Mouse (Mus musculus): ENCODE results near the gene Gm5065. TPM values are rescaled to one million over a fixed set of nuclear protein-coding genes. Genes with fewer than 3 reads are reported as not detected.

The Gm5065 gene
- total RNA-seq (2015) (not detected in 2 replicates), total RNA-seq (2017) (not detected in 2 replicates)

- ATAC-seq (replicated peaks; ENCODE audit: poor library complexity): no peak
These were observed at the start of gene Gm5065 for GRCm38 (mm10) chr7:5350237-5350636. Gm5065 (plus strand) TSS chr7:5350537.

- ATAC-seq (replicated peaks; ENCODE audit: poor library complexity): no peak
These were observed 22.8 kb upstream of the Gm5065 start for GRCm38 (mm10) chr7:5327511-5327910.

DNA sequence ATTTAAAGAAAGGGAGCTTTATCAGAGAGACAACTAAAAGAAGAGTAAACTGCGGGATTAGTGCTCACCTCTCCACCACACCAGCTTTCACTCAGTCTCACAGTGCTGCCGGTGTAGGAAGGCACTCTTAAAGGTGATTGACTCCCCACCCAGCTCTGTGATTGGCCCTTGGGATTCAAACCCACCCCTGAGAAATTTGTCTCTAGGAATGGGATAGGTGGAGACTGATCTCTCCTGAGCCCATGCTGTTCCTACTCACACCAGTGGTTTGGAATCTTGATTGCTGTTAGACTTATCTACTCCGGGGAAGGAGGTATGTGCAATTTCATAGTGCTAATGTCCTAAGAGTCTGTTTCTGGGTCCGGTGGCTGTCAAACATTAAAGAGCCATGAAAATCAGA, 598 bp downstream of the Gm5065 start, which contains the start of gene Nlrp2:
Nlrp2 (minus strand) TSS at position 101 of the 400 bp plus-strand sequence.
- no peak for ATAC-seq (replicated peaks; ENCODE audit: poor library complexity)

- ATAC-seq (replicated peaks; ENCODE audit: poor library complexity): no peak
These were observed 13.3 kb downstream of the Gm5065 start for GRCm38 (mm10) chr7:5363599-5363998.

DNA sequence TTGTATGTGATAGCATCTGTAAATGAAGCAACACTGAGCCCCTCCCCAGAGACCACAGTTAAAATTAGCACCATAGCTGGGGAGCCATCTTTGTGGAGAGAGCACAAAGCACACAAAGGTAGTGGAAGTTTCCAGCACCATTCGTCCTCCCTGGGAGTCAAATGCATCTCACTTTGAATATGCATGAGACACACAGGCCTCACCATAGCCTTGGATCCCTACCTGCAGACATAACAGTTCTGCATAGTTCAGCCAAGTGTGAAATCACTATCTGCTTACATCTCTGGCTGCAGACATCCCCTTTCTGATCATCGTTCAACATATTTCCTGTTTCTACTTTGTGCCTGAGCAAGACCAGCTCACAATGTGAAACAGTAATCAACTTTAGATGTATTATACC, 16.4 kb downstream of the Gm5065 start:
- no peak for ATAC-seq (replicated peaks; ENCODE audit: poor library complexity)

DNA sequence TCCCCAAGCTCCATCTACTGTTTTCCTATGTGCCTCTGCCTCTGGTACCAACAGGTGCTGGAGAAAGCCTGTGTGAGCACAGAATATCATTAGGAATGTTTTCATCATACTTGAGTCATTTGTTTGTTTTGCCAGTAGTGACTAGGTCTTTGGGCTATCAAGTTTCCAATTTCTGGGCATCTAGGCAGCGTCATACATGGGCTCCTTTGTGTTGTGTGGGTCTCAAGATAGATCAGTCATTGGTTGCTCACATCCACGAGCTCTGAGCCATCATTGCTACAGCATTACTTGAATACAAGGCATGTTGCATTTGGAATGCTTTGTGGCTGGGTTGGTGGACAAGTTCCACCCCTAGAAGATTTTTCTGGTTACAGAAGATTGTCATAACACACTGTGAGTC, 55.9 kb downstream of the Gm5065 start:
- no peak for ATAC-seq (replicated peaks; ENCODE audit: poor library complexity)

Other genes starting within 250 kb of the Gm5065 start
- not detected in 2 replicates for gene Rfpl4, start 233.6 kb upstream of the Gm5065 start, total RNA-seq (2015)
- not detected in 2 replicates for gene Rfpl4, start 233.6 kb upstream of the Gm5065 start, total RNA-seq (2017)
- gene Rasl2-9, start 224.6 kb upstream of the Gm5065 start, total RNA-seq (2015): not detected in 2 replicates
- gene Rasl2-9, start 224.6 kb upstream of the Gm5065 start, total RNA-seq (2017): not detected in 2 replicates
- gene Vmn1r55, start 200.9 kb upstream of the Gm5065 start, total RNA-seq (2015): not detected in 2 replicates
- gene Vmn1r55, start 200.9 kb upstream of the Gm5065 start, total RNA-seq (2017): not detected in 2 replicates
- gene Vmn1r56, start 153.8 kb upstream of the Gm5065 start, total RNA-seq (2015): not detected in 2 replicates
- not detected in 2 replicates for gene Vmn1r56, start 153.8 kb upstream of the Gm5065 start, total RNA-seq (2017)
- gene Vmn1r57, start 132.0 kb upstream of the Gm5065 start, total RNA-seq (2015): not detected in 2 replicates
- not detected in 2 replicates for gene Vmn1r57, start 132.0 kb upstream of the Gm5065 start, total RNA-seq (2017)
- gene Nlrp2, start 498 bp downstream of the Gm5065 start, total RNA-seq (2015): not detected in 2 replicates
- not detected in 2 replicates for gene Nlrp2, start 498 bp downstream of the Gm5065 start, total RNA-seq (2017)
- gene Vmn1r58, start 62.9 kb downstream of the Gm5065 start, total RNA-seq (2015): not detected in 2 replicates
- not detected in 2 replicates for gene Vmn1r58, start 62.9 kb downstream of the Gm5065 start, total RNA-seq (2017)
- gene Vmn1r59, start 106.2 kb downstream of the Gm5065 start, total RNA-seq (2015): not detected in 2 replicates
- gene Vmn1r59, start 106.2 kb downstream of the Gm5065 start, total RNA-seq (2017): not detected in 2 replicates
- gene Vmn2r28, start 143.4 kb downstream of the Gm5065 start, total RNA-seq (2015): not detected in 2 replicates
- not detected in 2 replicates for gene Vmn2r28, start 143.4 kb downstream of the Gm5065 start, total RNA-seq (2017)
- gene Vmn1r60, start 196.8 kb downstream of the Gm5065 start, total RNA-seq (2015): not detected in 2 replicates
- not detected in 2 replicates for gene Vmn1r60, start 196.8 kb downstream of the Gm5065 start, total RNA-seq (2017)

Measured in megakaryocyte progenitor cell, adult 5-6 weeks (primary cell).